10 mouse cellular contexts compared by ENCODE assay signal in the genomic region with DNA sequence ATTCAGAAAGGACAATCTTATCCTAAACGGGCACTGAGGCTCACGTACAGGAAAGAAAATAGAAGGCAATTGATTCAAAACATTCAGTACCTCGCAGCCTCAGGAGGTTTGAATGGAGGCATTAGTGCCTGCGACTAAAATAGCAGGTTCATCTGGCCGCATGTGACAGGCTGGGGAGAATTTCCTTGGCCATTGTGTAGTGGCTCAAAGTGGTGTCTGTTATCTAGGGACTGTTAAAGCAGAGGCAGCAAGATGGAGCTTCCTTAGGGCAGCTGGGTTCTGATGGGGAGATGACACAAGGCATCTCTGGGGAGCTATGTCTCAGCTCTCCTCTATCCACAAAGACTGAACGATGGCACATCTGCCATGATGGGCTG. TPM values are rescaled to one million over a fixed set of nuclear protein-coding genes. Genes with fewer than 3 reads are reported as not detected.
DNase-seq lines count a peak whose midpoint lies in the region; ATAC-seq and TF ChIP-seq lines count a peak whose summit lies in the region.
"Had no signal": no experiment of that assay in that cellular context is flagged by ENCODE, and none has a peak within 500 bp of the region (broad histone marks: within the 10 kb centered on the region; RNA-seq: fewer than 3 reads in every experiment).

No protein-coding gene starts in this region.

- no peaks in the 10 kb centered on the region for H3K36me3 ChIP-seq in heart, adult 2 months (ENCODE audit: control insufficient read depth, insufficient read depth, low read length)
- H3K36me3 ChIP-seq in embryonic facial prominence, embryonic 10.5 days (replicated peaks), result no peaks in the 10 kb centered on the region
- no peaks in the 10 kb centered on the region for H3K36me3 ChIP-seq in heart, embryonic 15.5 days
- no peaks in the 10 kb centered on the region for H3K36me3 ChIP-seq in midbrain, embryonic 12.5 days
- H3K36me3 ChIP-seq: stomach, embryonic 15.5 days had no signal

- peak overlapping the region; percentile 83 for H3K27ac ChIP-seq in heart, adult 2 months
- peak overlapping the region; percentile 35 for H3K27ac ChIP-seq in embryonic facial prominence, embryonic 10.5 days (replicated peaks)
- H3K27ac ChIP-seq in heart, embryonic 15.5 days, result peak overlapping the region; percentile 83
- peak overlapping the region; percentile 26; the same call in 1 of the 2 replicates for H3K27ac ChIP-seq in midbrain, embryonic 12.5 days (replicated peaks)
- H3K27ac ChIP-seq: stomach, embryonic 15.5 days had no signal

- no peaks in the 10 kb centered on the region for H3K27me3 ChIP-seq in heart, adult 2 months (ENCODE audit: control insufficient read depth, insufficient read depth, low read length)
- no peaks in the 10 kb centered on the region for H3K27me3 ChIP-seq in embryonic facial prominence, embryonic 10.5 days (replicated peaks; ENCODE audit: low read depth, poor library complexity, severe bottlenecking)
- H3K27me3 ChIP-seq in heart, embryonic 15.5 days, result no peaks in the 10 kb centered on the region
- no peaks in the 10 kb centered on the region for H3K27me3 ChIP-seq in midbrain, embryonic 12.5 days
- H3K27me3 ChIP-seq: stomach, embryonic 15.5 days had no signal

- no peaks in the 10 kb centered on the region for H3K9me3 ChIP-seq in embryonic facial prominence, embryonic 10.5 days
- no peaks in the 10 kb centered on the region for H3K9me3 ChIP-seq in heart, embryonic 15.5 days (replicated peaks)
- no peaks in the 10 kb centered on the region for H3K9me3 ChIP-seq in midbrain, embryonic 12.5 days
- H3K9me3 ChIP-seq: stomach, embryonic 15.5 days had no signal

- ATAC-seq in heart, embryonic 15.5 days (replicated peaks; ENCODE audit: insufficient number of reproducible peaks, insufficient read depth, low FRiP score, low read depth), result 0 out of 2 replicates have a peak, but pooled peaks have one; percentile 12
- peak; percentile 36; the same call in 1 of the 2 replicates for ATAC-seq in midbrain, embryonic 12.5 days (ENCODE audit: low FRiP score, low read depth)
- no peak for ATAC-seq in inflammation-experienced regulatory T-cells, adult 6 months
- ATAC-seq: CD4-positive, CD25-positive, alpha-beta regulatory T cell, adult 4 months had no signal

- intact Hi-C loops in heart, adult 2 months (cut with DNase I), result loop anchor here (2.0 to 5.0 kb wide), 2 partner anchors 72 to 124 kb away; no protein-coding TSS in a partner anchor
- intact Hi-C loops in heart, postnatal 36 days (cut with DNase I), result no loop called here
- intact Hi-C loops in gastrocnemius, postnatal 14 days (cut with DNase I; ENCODE audit: low total_unique reads), result no loop called here

- no peak overlapping the region for H3K9ac ChIP-seq in heart, adult 2 months (ENCODE audit: low read depth, low read length)
- no peak overlapping the region for H3K9ac ChIP-seq in heart, embryonic 15.5 days
- H3K9ac ChIP-seq in midbrain, embryonic 12.5 days (replicated peaks), result no peak overlapping the region
- H3K9ac ChIP-seq: stomach, embryonic 15.5 days had no signal

- TF ChIP-seq POLR2A in heart, adult 2 months (IDR thresholded peaks at IDR 0.05; ENCODE audit: insufficient read depth, low read depth, low read length), result no peak

- DNase-seq in heart, adult 2 months, result peak in 1 of 2 experiments; percentile 50
- DNase-seq in heart, postnatal 36 days, result no peak
- DNase-seq in embryonic facial prominence, embryonic 10.5 days (ENCODE audit: low spot score), result no peak
- DNase-seq in layer of hippocampus, postnatal 14 days (ENCODE audit: low spot score in 2 of 2), result no peak
- no peak for DNase-seq in gastrocnemius, postnatal 14 days

- TF ChIP-seq EP300 in heart, adult 2 months (IDR thresholded peaks at IDR 0.05; ENCODE audit: insufficient read depth, low read depth, low read length), result 0 out of 2 replicates have a peak, but pooled peaks have one; percentile 32

- no peak overlapping the region for H3K4me3 ChIP-seq in heart, adult 2 months
- H3K4me3 ChIP-seq in embryonic facial prominence, embryonic 10.5 days, result no peak overlapping the region
- no peak overlapping the region for H3K4me3 ChIP-seq in heart, embryonic 15.5 days
- H3K4me3 ChIP-seq in midbrain, embryonic 12.5 days, result no peak overlapping the region
- H3K4me3 ChIP-seq: stomach, embryonic 15.5 days had no signal

- no peaks in the 10 kb centered on the region for H3K79me2 ChIP-seq in heart, adult 2 months (replicated peaks; ENCODE audit: control insufficient read depth, insufficient read depth, low read length)

- peak overlapping the region; percentile 10; the same call in 1 of the 2 replicates for H3K4me2 ChIP-seq in heart, embryonic 15.5 days
- no peak overlapping the region for H3K4me2 ChIP-seq in midbrain, embryonic 12.5 days (replicated peaks)
- H3K4me2 ChIP-seq: stomach, embryonic 15.5 days had no signal

- H3K4me1 ChIP-seq in heart, adult 2 months (ENCODE audit: control insufficient read depth, insufficient read depth, low read length), result peaks cover 8% of the 10 kb centered on the region
- H3K4me1 ChIP-seq in embryonic facial prominence, embryonic 10.5 days, result peaks cover 13% of the 10 kb centered on the region
- H3K4me1 ChIP-seq in heart, embryonic 15.5 days (replicated peaks), result peaks cover 25% of the 10 kb centered on the region
- H3K4me1 ChIP-seq in midbrain, embryonic 12.5 days, result peaks cover 15% of the 10 kb centered on the region
- H3K4me1 ChIP-seq: stomach, embryonic 15.5 days had no signal

- TF ChIP-seq CTCF in heart, adult 2 months (IDR thresholded peaks at IDR 0.05), result no peak

- WGBS in heart, adult 2 months, result 16% methylated on average over 6 of the region's 6 CpGs
- WGBS in embryonic facial prominence, embryonic 10.5 days, result 55% methylated on average over 6 of the region's 6 CpGs
- WGBS in heart, embryonic 15.5 days, result 20% methylated on average over 6 of the region's 6 CpGs
- WGBS in midbrain, embryonic 12.5 days, result 45% methylated on average over 6 of the region's 6 CpGs

RNA-seq across cellular contexts. Expression of a gene that starts 32.9 kb away (rescaled TPM):
- total RNA-seq in heart, adult 2 months (2021), result 10 to 100 TPM; 83.4 to 97.3 TPM
- polyA plus RNA-seq in heart, adult 2 months (2012; rRNA removed), result 15.3 and 29.5 TPM in 2 replicates
- 100 to 1,000 TPM in 1 of 2 experiments, 10 to 100 TPM in 1; 86.7 to 102 TPM for total RNA-seq in heart, postnatal 36 days (2021)
- 2.7 and 3.2 TPM in 2 replicates for polyA plus RNA-seq in embryonic facial prominence, embryonic 10.5 days (2016; fragmentation: Nextera tagmentation; extraction: Ambion mirVana)
- polyA plus RNA-seq in heart, embryonic 15.5 days (2015; fragmentation: Nextera tagmentation; extraction: Ambion mirVana), result 5.9 and 6.4 TPM in 2 replicates
- polyA plus RNA-seq in midbrain, embryonic 12.5 days (2016; fragmentation: Nextera tagmentation; extraction: Ambion mirVana), result 14.6 and 15.5 TPM in 2 replicates
- 100 to 1,000 TPM; 125 to 140 TPM for total RNA-seq in layer of hippocampus, postnatal 14 days (2021)
- total RNA-seq in gastrocnemius, postnatal 14 days (2021), result 10 to 100 TPM; 63.1 to 66.2 TPM
- polyA plus RNA-seq in inflammation-experienced regulatory T-cells, adult 6 months (2017; shearing (Covaris generic)), result 1 to 10 TPM; 5.3 to 7.4 (median 7.0) TPM

Comparison
In these comparisons a context has a peak if more than half of its experiments do, and no peak if none do; other contexts are left out.
1. H3K27ac ChIP-seq: peak in every context shown above with its lines; median percentile 83 in heart, adult 2 months; 83 in heart, embryonic 15.5 days; 35 in embryonic facial prominence, embryonic 10.5 days; 26 in midbrain, embryonic 12.5 days.